Mouse (Mus musculus) lung, adult 2 months (tissue): Measurements from ENCODE around the gene Zfp46.

ENCODE experiments used
- CTCF ChIP-seq: fragments of 200-500 bp; IDR thresholded peaks from 2 replicates; pipeline ENCODE4 v1.5.1; 2011; ENCODE audit warnings: mild to moderate bottlenecking, low read length, control low read depth; ENCODE audit not compliant: insufficient read depth
- POLR2A ChIP-seq: fragments of 200-500 bp; IDR thresholded peaks from 2 replicates; pipeline ENCODE4 v1.6.1; 2011; ENCODE audit warnings: low read depth, mild to moderate bottlenecking, control low read depth, low read length, borderline replicate concordance; ENCODE audit errors: extremely low read depth

DNA sequence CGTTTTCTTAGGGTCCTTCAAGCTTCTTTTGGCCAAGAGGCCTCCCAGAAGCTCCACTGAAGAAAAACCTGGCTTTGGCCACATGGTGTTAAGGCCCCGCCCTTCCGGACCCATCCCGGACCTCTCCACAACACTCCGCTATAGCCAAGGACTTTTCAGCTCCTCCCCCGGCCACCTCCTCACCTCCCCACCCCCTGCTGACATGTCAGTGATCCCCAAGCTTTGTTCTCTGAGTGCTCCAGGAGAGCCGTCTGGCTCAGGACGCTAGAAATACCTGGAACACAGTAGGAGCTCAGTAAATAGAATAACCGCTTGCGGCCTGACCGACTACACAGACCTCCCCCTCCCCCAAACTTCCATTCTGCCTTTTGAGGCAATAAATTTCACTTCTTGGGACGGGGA is 37.9 kb upstream of the Zfp46 start:
- TF ChIP-seq CTCF, result no peak
- TF ChIP-seq POLR2A, result no peak
